Mouse (Mus musculus): Measurements from ENCODE around the gene Pga5. TPM values are rescaled to one million over a fixed set of nuclear protein-coding genes. Genes with fewer than 3 reads are reported as not detected.

Gene Pga5
- polyA plus RNA-seq, 1 experiment = not detected

DNA sequence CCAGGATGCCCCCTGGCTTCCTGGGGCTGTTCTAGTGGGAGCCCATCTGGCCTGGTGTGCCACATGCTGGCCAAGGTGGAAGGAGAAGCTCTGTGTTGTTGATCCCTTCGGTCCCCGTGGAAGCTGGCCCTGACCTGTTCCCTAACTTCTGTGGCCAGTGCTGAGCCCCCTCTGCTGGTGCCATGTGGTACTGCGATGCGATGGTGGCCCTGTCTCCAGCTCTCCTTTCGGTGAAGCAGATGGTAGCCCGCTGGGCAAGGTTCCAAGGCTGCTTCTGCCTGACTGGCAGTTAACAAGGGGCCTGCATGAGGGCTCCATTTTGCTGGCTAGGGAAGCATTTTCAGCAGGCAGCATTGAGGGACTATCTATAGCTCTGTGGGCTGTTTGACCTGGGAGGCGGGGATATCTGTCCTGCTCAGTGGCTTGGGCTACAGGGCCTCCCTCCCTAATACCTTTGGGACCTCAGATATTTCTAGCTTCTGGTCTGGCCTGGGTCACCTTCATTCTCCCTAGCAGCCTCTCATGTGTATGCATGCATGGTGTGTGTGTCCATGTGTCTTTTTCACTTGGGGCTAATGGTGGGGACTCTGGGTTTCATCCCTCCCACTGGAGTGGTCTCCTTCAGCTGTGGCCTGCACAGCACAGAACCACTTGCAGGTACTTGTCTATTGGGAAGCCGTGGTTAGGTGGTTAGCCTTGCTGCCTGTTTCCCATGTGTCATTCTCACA is 31.7 kb upstream of the Pga5 start:
- H3K4me1 ChIP-seq (ENCODE audit: control insufficient read depth, insufficient read depth, low read length) = no peaks in the 10 kb centered on the region
- no peak overlapping the region for H3K4me3 ChIP-seq (replicated peaks; ENCODE audit: control insufficient read depth, low read depth, low read length)
- peak overlapping the region; percentile 16; the same call in 1 of the 2 replicates for H3K27ac ChIP-seq (ENCODE audit: control insufficient read depth, insufficient read depth, low read depth, low read length, poor library complexity)
- WGBS = 8% methylated on average over 8 of the region's 8 CpGs
- no peak for TF ChIP-seq POLR2A (IDR thresholded peaks at IDR 0.05; ENCODE audit: borderline replicate concordance, control insufficient read depth, low read depth, low read length)
- peak; percentile 98 for TF ChIP-seq CTCF (IDR thresholded peaks at IDR 0.05; ENCODE audit: control insufficient read depth, insufficient read depth, low read length)

DNA sequence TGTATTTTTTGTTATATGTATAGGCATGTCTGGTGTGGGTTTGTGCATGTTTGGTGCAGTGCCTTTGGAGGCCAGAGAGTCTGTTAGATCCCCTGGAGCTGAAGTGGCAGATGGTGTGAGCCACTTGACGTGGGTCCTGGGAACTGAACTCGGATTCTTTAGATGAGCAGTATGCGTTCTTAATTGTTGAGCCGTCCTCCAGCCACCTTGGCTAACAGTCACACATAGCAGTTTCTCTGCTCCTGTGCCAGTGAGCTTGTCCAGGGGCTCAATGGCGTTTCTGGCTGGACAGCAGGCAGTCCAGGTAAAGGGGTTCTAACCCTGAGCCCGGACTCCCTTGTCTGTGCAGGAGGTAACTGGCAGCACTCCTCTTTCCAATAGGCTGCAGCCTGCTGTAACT is 31.0 kb upstream of the Pga5 start:
- no peaks in the 10 kb centered on the region for H3K4me1 ChIP-seq (ENCODE audit: control insufficient read depth, insufficient read depth, low read length)

GRCm38 (mm10) chr19:10707881-10708280 is 30.0 kb upstream of the Pga5 start:
- 81% methylated on average over 1 of the region's 1 CpGs for WGBS
- H3K27ac ChIP-seq (ENCODE audit: control insufficient read depth, insufficient read depth, low read depth, low read length, poor library complexity) = no peak overlapping the region
- peaks cover 3% of the 10 kb centered on the region for H3K4me1 ChIP-seq (ENCODE audit: control insufficient read depth, insufficient read depth, low read length)
- no peak overlapping the region for H3K4me3 ChIP-seq (replicated peaks; ENCODE audit: control insufficient read depth, low read depth, low read length)
- TF ChIP-seq CTCF (IDR thresholded peaks at IDR 0.05; ENCODE audit: control insufficient read depth, insufficient read depth, low read length) (no peak), POLR2A (IDR thresholded peaks at IDR 0.05; ENCODE audit: borderline replicate concordance, control insufficient read depth, low read depth, low read length) (no peak)

More for the DNA sequence above, 31.0 kb upstream of the Pga5 start:
- WGBS = 78% methylated on average over 6 of the region's 6 CpGs
- TF ChIP-seq CTCF (IDR thresholded peaks at IDR 0.05; ENCODE audit: control insufficient read depth, insufficient read depth, low read length) (no peak), POLR2A (IDR thresholded peaks at IDR 0.05; ENCODE audit: borderline replicate concordance, control insufficient read depth, low read depth, low read length) (no peak)
- no peak overlapping the region for H3K4me3 ChIP-seq (replicated peaks; ENCODE audit: control insufficient read depth, low read depth, low read length)
- H3K27ac ChIP-seq (ENCODE audit: control insufficient read depth, insufficient read depth, low read depth, low read length, poor library complexity) = peak overlapping the region; percentile 16; the same call in 1 of the 2 replicates

DNA sequence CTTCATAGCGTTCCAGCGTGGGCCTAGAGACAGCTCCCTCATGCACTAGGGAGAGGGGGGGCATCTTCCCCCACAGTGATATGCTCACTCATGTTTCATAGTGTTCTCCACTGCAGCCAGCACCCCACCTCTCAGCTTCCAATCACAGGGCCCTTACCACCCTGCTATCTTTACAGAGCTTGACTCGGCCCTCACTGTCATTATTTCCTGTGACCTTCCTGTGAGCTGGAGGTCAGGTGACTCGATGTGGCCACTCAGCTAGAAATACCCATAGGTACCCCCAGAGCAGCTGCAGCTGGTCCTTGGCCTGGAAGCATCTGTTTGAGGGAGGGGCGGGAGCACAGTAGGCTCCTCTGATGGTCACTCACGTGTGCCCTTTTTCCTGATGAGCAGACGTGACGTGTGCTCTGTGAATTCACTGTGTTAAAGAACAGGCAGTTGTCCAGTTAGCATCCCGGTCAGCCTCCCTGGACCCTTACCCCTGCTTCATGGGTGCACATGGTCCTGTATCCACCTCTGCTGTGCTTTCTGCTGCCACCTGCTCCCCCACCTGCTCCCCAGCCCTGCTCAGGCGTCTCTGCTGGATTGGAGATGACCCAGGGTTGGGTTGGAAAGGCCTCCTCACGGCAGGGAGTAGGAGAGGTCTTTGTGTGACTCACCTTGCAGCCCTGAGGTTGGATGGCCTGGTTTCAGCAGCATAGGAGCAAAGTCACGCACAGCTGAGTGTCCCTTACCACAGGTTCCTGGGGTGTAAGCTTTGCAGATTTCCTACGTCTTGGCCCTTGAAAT is 29.4 kb upstream of the Pga5 start:
- TF ChIP-seq CTCF (IDR thresholded peaks at IDR 0.05; ENCODE audit: control insufficient read depth, insufficient read depth, low read length) (no peak), POLR2A (IDR thresholded peaks at IDR 0.05; ENCODE audit: borderline replicate concordance, control insufficient read depth, low read depth, low read length) (no peak)
- H3K4me1 ChIP-seq (ENCODE audit: control insufficient read depth, insufficient read depth, low read length) = peaks cover 6% of the 10 kb centered on the region

GRCm38 (mm10) chr19:10703470-10703869 is 25.6 kb upstream of the Pga5 start:
- TF ChIP-seq CTCF (IDR thresholded peaks at IDR 0.05; ENCODE audit: control insufficient read depth, insufficient read depth, low read length) = no peak
- no peak for TF ChIP-seq POLR2A (IDR thresholded peaks at IDR 0.05; ENCODE audit: borderline replicate concordance, control insufficient read depth, low read depth, low read length)
- peak overlapping the region; percentile 60 for H3K27ac ChIP-seq (ENCODE audit: control insufficient read depth, insufficient read depth, low read depth, low read length, poor library complexity)
- WGBS = 33% methylated on average over 8 of the region's 8 CpGs
- no peak overlapping the region for H3K4me3 ChIP-seq (replicated peaks; ENCODE audit: control insufficient read depth, low read depth, low read length)
- peaks cover 24% of the 10 kb centered on the region for H3K4me1 ChIP-seq (ENCODE audit: control insufficient read depth, insufficient read depth, low read length)

More for the DNA sequence above, 29.4 kb upstream of the Pga5 start:
- WGBS = 79% methylated on average over 13 of the region's 13 CpGs
- H3K27ac ChIP-seq (ENCODE audit: control insufficient read depth, insufficient read depth, low read depth, low read length, poor library complexity) = no peak overlapping the region
- no peak overlapping the region for H3K4me3 ChIP-seq (replicated peaks; ENCODE audit: control insufficient read depth, low read depth, low read length)

- Histone ChIP-seq H3K4me1 (ENCODE audit: control insufficient read depth, insufficient read depth, low read length) (peaks cover 24% of the 10 kb centered on the region), H3K4me3 (replicated peaks; ENCODE audit: control insufficient read depth, low read depth, low read length) (no peak overlapping the region), H3K27ac (ENCODE audit: control insufficient read depth, insufficient read depth, low read depth, low read length, poor library complexity) (no peak overlapping the region; the same call in none of the 2 replicates)
- TF ChIP-seq POLR2A (IDR thresholded peaks at IDR 0.05; ENCODE audit: borderline replicate concordance, control insufficient read depth, low read depth, low read length) (no peak), CTCF (IDR thresholded peaks at IDR 0.05; ENCODE audit: control insufficient read depth, insufficient read depth, low read length) (no peak)
- WGBS = 60% methylated on average over 8 of the region's 8 CpGs
Observed at GRCm38 (mm10) chr19:10702125-10702524, 24.3 kb upstream of the Pga5 start.

GRCm38 (mm10) chr19:10701013-10701726 is 23.3 kb upstream of the Pga5 start:
- 66% methylated on average over 6 of the region's 6 CpGs for WGBS
- Histone ChIP-seq H3K4me3 (replicated peaks; ENCODE audit: control insufficient read depth, low read depth, low read length) (no peak overlapping the region), H3K27ac (ENCODE audit: control insufficient read depth, insufficient read depth, low read depth, low read length, poor library complexity) (no peak overlapping the region), H3K4me1 (ENCODE audit: control insufficient read depth, insufficient read depth, low read length) (peaks cover 24% of the 10 kb centered on the region)
- no peak for TF ChIP-seq CTCF (IDR thresholded peaks at IDR 0.05; ENCODE audit: control insufficient read depth, insufficient read depth, low read length)
- TF ChIP-seq POLR2A (IDR thresholded peaks at IDR 0.05; ENCODE audit: borderline replicate concordance, control insufficient read depth, low read depth, low read length) = no peak

DNA sequence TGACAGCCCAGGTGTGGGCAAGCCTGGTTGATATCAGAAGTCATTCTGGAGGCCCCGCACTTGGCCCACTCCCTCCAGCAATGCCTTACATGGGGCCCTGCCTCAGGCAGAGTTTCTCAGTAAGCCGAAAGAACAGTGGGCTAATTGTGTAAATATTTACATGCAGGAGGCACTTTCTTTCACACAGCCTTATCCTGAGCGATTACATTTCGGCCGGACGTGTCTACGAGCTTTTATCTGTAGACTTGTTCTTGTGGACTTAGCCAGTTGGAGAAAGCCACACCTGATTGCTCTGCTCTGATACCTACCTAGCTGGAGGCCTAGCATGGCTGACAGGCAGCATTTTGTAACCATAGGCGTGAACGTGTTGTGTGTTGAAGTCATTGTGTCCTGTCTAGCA is 22.0 kb upstream of the Pga5 start:
- H3K27ac ChIP-seq (ENCODE audit: control insufficient read depth, insufficient read depth, low read depth, low read length, poor library complexity) = peak overlapping the region; percentile 87
- H3K4me1 ChIP-seq (ENCODE audit: control insufficient read depth, insufficient read depth, low read length) = peaks cover 24% of the 10 kb centered on the region
- 53% methylated on average over 9 of the region's 9 CpGs for WGBS
- TF ChIP-seq POLR2A (IDR thresholded peaks at IDR 0.05; ENCODE audit: borderline replicate concordance, control insufficient read depth, low read depth, low read length) (no peak), CTCF (IDR thresholded peaks at IDR 0.05; ENCODE audit: control insufficient read depth, insufficient read depth, low read length) (no peak)
- peak overlapping the region; percentile 35 for H3K4me3 ChIP-seq (replicated peaks; ENCODE audit: control insufficient read depth, low read depth, low read length)

Measured in bone marrow, adult 2 months (tissue).